Mouse (Mus musculus): ENCODE measurements around the gene Mmp21. TPM values are rescaled to one million over a fixed set of nuclear protein-coding genes. Genes with fewer than 3 reads are reported as not detected.
"Not testable (repeated sequence)": the region's sequence is repeated elsewhere in the genome, so short reads cannot be mapped to it uniquely, and the experiment has no call there.

Gene Mmp21
- total RNA-seq (2021): under 1 TPM; 0.12 to 0.41 TPM
- long read RNA-seq, experiment 1: 0 reads
- long read RNA-seq, experiment 2: 0 reads

- Histone ChIP-seq H3K27ac (no peak within 1 kb of the TSS), H3K4me3 (no peak within 1 kb of the TSS)
- no peak for DNase-seq (ENCODE audit: low spot score in 2 of 2)
- no peak for TF ChIP-seq CTCF (conservative IDR thresholded peaks at IDR 0.05)
These were observed at the start of gene Mmp21 for GRCm38 (mm10) chr7:133679961-133680360. TSS of gene Mmp21 (minus strand) at chr7:133680061.

GRCm38 (mm10) chr7:133729351-133729750, 49.5 kb upstream of the Mmp21 start:
- DNase-seq (ENCODE audit: low spot score in 2 of 2): peak in 1 of 2 experiments; percentile 37
- Histone ChIP-seq H3K4me3 (no peak overlapping the region), H3K27ac (peak overlapping the region; percentile 48)
- no peak for TF ChIP-seq CTCF (conservative IDR thresholded peaks at IDR 0.05)

GRCm38 (mm10) chr7:133727027-133727426, 47.2 kb upstream of the Mmp21 start:
- no peak overlapping the region for H3K4me3 ChIP-seq
- DNase-seq (ENCODE audit: low spot score in 2 of 2): no peak
- no peak for TF ChIP-seq CTCF (conservative IDR thresholded peaks at IDR 0.05)
- H3K27ac ChIP-seq: no peak overlapping the region

DNA sequence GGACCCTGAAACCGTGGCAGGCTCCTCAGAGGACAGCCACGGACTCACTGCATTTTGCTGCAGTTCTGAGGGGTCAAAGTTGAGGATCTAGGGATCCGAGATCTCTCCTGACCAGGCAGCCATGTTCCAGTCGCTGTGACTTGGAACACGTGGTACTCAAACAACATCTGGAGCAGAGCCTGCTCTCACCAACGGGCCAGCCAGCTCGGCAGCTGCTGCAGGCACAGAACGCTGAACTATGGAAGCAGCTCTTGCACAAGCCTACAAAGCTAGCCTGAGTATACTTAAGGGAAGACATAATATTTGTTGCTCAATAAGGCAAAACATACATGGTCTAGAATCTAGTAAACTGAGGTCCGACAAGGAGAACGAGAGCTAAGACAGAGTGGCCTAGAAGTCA, 45.7 kb upstream of the Mmp21 start:
- Histone ChIP-seq H3K4me3 (no peak overlapping the region), H3K27ac (no peak overlapping the region)
- TF ChIP-seq CTCF (conservative IDR thresholded peaks at IDR 0.05): no peak
- no peak for DNase-seq (ENCODE audit: low spot score in 2 of 2)

DNA sequence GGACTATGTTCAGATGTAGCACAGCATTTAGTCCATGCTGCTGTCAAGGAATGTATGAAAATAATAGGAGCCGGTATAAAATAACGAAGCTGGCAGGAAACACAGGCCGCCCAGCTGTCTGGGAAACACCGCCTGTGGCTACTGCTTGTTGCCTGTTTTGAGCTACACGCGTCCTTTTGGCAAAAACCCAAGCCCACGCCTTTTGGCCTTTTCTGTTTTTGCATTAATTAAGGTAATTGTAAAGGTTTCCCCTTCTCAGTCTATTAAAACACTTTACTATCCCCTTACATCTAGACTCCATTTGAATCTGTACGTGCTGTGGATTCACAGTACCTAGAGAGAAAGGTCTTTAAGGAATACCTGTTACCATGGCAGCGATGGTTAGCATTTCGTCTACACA, 45.0 kb upstream of the Mmp21 start:
- no peak for DNase-seq (ENCODE audit: low spot score in 2 of 2)

GRCm38 (mm10) chr7:133720616-133721015, 40.8 kb upstream of the Mmp21 start:
- no peak for TF ChIP-seq CTCF (conservative IDR thresholded peaks at IDR 0.05)
- H3K27ac ChIP-seq: peak overlapping the region; percentile 41; the same call in 1 of the 2 replicates
- DNase-seq (ENCODE audit: low spot score in 2 of 2): no peak
- no peak overlapping the region for H3K4me3 ChIP-seq

More for the DNA sequence above, 45.0 kb upstream of the Mmp21 start:
- TF ChIP-seq CTCF (conservative IDR thresholded peaks at IDR 0.05): no peak
- H3K27ac ChIP-seq: no peak overlapping the region
- H3K4me3 ChIP-seq: no peak overlapping the region

DNA sequence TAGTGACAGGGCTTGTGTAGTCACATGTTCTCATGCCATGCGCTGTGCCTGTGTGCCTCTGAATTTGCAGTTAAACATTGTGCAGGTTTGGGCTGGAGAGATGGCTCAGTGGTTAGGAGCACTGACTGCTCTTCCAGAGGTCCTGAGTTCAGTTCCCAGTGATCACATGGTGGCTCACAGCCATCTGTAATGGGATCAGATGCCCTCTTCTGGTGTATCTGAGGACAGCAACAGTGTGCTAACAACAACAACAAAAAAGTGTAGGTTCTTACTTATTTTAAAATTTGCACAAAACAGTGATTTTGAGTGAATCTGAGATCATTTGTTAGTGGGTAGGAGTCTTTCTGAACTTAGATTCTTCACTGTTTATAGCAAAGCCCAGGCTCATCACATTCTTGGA, 38.7 kb upstream of the Mmp21 start:
- Histone ChIP-seq H3K27ac (peak overlapping the region; percentile 32; the same call in 1 of the 2 replicates), H3K4me3 (no peak overlapping the region)
- peak; percentile 65 for TF ChIP-seq CTCF (conservative IDR thresholded peaks at IDR 0.05)
- no peak for DNase-seq (ENCODE audit: low spot score in 2 of 2)

DNA sequence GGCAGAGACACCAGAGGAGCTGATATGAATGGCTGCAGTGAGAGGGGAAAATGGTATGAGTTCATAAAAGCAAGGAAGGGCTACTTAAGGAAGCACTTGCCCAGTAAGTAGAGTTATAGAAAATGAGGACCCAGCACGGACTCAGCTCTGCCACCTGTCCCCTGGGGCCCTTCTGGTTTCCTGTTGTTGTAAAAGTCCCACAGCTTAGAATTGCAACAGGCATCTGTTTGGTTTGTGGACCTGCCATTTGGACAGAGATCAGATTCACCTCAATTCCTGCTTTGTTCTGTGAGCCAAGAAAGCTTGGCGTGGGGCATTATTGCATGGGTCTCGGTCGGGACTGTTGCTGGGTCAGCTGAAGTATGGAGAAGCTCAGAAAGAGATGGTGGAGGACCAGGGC, 35.5 kb upstream of the Mmp21 start:
- Histone ChIP-seq H3K4me3 (no peak overlapping the region), H3K27ac (peak overlapping the region; percentile 52; the same call in 1 of the 2 replicates)
- DNase-seq (ENCODE audit: low spot score in 2 of 2): no peak
- no peak for TF ChIP-seq CTCF (conservative IDR thresholded peaks at IDR 0.05)

GRCm38 (mm10) chr7:133707301-133707700, 27.4 kb upstream of the Mmp21 start:
- no peak for DNase-seq (ENCODE audit: low spot score in 2 of 2)
- H3K27ac ChIP-seq: no peak overlapping the region
- no peak overlapping the region for H3K4me3 ChIP-seq
- TF ChIP-seq CTCF (conservative IDR thresholded peaks at IDR 0.05): peak; percentile 64

DNA sequence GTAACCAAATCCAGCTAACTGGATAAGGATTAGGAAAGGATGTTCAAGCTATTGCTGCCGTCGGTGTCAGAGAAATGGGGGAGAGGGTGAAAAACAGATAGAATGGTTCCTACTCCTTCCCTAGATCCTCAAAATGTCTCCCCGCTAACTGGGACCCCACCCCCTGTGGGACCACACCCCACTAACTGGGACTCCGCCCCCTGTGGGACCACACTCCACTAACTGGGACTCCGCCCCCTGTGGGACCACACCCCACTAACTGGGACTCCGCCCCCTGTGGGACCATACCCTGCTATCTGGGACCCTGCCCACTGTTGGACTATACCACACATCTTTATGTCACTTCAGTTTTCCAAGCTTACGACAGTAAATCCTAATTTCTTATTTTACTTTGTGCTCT, 24.0 kb upstream of the Mmp21 start:
- DNase-seq (ENCODE audit: low spot score in 2 of 2): no peak
- no peak overlapping the region for H3K4me3 ChIP-seq
- H3K27ac ChIP-seq: no peak overlapping the region
- TF ChIP-seq CTCF (conservative IDR thresholded peaks at IDR 0.05): no peak

- no peak for TF ChIP-seq CTCF (conservative IDR thresholded peaks at IDR 0.05)
- no peak for DNase-seq (ENCODE audit: low spot score in 2 of 2)
- Histone ChIP-seq H3K27ac (no peak overlapping the region), H3K4me3 (no peak overlapping the region)
These were observed 22.5 kb upstream of the Mmp21 start for GRCm38 (mm10) chr7:133702333-133702732.

DNA sequence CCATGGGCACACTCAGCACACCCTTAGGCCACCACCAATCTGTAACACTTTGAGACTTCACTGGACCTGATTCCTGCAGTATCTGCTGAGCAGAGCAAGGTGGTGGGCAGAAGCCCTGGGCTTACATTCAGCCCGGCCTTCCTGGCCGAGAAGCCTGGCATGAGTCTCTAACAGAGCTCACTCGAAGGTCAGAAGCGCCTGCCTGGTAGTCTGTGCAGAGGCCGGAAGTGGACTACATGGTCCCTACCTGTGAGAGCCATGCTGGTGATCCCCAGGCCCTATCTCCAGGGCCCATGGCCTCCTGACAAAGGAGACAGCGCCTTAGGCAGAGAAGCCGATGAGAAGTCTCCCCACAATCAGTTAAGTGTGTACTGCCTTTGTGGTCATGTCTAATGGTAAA, 21.5 kb upstream of the Mmp21 start:
- TF ChIP-seq CTCF (conservative IDR thresholded peaks at IDR 0.05): no peak
- DNase-seq (ENCODE audit: low spot score in 2 of 2): no peak
- Histone ChIP-seq H3K27ac (no peak overlapping the region), H3K4me3 (no peak overlapping the region)

DNA sequence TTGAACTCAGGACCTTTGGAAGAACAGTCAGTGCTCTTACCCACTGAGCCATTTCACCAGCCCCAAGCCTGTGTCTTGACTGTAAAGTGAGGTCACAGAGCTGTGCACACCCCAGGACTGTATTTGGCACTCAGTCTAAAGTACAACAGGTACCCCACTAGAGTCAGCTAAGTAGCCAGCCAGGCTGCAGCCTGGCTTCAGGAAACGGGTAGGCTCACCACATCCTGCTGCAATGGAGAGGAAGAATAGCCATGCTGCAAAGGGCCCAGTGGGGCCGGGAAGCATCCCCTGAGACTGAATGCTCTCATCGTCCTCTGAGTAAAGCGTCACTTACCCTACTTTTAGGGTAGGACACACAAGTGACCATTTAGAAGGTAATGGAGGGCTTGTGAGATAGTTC, 20.0 kb upstream of the Mmp21 start:
- no peak overlapping the region for H3K27ac ChIP-seq
- no peak for TF ChIP-seq CTCF (conservative IDR thresholded peaks at IDR 0.05)
- DNase-seq (ENCODE audit: low spot score in 2 of 2): no peak
- no peak overlapping the region for H3K4me3 ChIP-seq

DNA sequence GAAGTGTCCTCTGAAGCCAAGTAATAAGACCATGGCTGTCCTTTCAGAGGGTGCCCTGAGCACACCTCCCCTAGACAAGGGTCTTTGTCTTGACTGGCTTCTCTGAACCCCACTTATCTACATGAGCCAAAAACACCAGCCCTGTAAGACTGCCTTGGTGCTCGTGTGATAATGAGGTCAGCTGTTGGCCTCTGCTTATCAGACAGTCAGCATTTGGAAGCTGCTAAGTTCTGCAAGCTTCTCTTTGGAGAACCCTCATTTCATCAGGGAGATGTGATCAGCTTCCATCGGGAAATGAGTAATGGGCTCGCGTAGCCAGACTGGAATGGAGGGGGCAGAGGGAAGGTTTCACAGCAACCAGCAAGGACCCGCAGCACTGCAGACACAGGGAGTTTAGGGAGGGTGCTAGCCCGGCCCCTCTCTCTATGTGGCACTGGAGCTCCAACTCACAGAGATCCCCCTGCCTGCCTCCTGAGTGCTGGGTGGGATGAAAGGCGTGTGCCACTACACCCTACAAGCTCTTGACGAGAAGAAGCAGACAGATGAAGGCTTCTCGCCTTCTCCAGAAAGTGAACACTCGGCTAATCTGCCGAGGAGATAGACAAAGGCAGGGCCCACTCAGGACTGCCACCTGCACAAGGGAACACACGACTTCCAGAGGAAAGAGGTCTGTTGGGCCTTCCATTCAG, 18.3 kb upstream of the Mmp21 start:
- Histone ChIP-seq H3K27ac (no peak overlapping the region), H3K4me3 (no peak overlapping the region)
- TF ChIP-seq CTCF (conservative IDR thresholded peaks at IDR 0.05): no peak
- DNase-seq (ENCODE audit: low spot score in 2 of 2): no peak

DNA sequence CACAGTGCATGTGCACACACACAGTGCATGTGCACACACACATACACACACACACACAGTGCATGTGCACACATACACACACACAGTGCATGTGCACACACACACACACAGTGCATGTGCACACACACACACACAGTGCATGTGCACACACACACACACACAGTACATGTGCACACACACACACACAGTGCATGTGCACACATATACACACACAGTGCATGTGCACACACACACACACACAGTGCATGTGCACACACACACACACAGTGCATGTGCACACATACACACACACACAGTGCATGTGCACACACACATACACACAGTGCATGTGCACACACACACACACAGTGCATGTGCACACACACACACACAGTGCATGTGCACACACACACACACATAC, 5.8 kb upstream of the Mmp21 start:
- DNase-seq (ENCODE audit: low spot score in 2 of 2); H3K4me3 ChIP-seq: not testable (repeated sequence)

More for the DNA sequence above, 5.8 kb upstream of the Mmp21 start:
- not testable (repeated sequence) for H3K27ac ChIP-seq
